Mouse (Mus musculus) heart, embryonic 13.5 days (tissue): ENCODE results near the gene Lrrc63. TPM values are rescaled to one million over a fixed set of nuclear protein-coding genes. Genes with fewer than 3 reads are reported as not detected.
A peak's percentile ranks its signal among the peaks of the same experiment; 100 is the strongest.

Source experiments
- ATAC-seq: fragments of 200-750 bp; cut with Nextera tagmentation; 2 replicates; pipeline ENCODE4 v1.8.0; 2017; ENCODE audit warnings: moderate TSS enrichment; ENCODE audit not compliant: insufficient number of reproducible peaks, low FRiP score, low TSS enrichment; ENCODE audit errors: extremely low read depth
- H3K27ac ChIP-seq: fragments of 300-500 bp; sonication (generic); replicated peaks from 2 replicates; pipeline ENCODE4 v1.5.1; 2015; ENCODE audit warnings: moderate library complexity, mild to moderate bottlenecking, inconsistent platforms
- H3K27me3 ChIP-seq: fragments of 300-500 bp; sonication (generic); replicated peaks from 2 replicates; pipeline ENCODE4 v1.6.1; 2015; ENCODE audit warnings: mild to moderate bottlenecking, inconsistent platforms
- H3K36me3 ChIP-seq: fragments of 300-500 bp; sonication (generic); 2 replicates; pipeline ENCODE4 v1.6.1; 2015; ENCODE audit warnings: mild to moderate bottlenecking, inconsistent platforms
- H3K4me1 ChIP-seq: fragments of 300-500 bp; sonication (generic); 2 replicates; pipeline ENCODE4 v1.6.1; 2015; ENCODE audit warnings: inconsistent platforms
- H3K4me2 ChIP-seq: fragments of 300-500 bp; sonication (generic); 2 replicates; pipeline ENCODE4 v1.6.1; 2015; ENCODE audit warnings: inconsistent platforms, mild to moderate bottlenecking, moderate library complexity
- H3K4me3 ChIP-seq: fragments of 300-500 bp; sonication (generic); 2 replicates; pipeline ENCODE4 v1.5.1; 2015; ENCODE audit warnings: moderate library complexity, mild to moderate bottlenecking, inconsistent platforms
- H3K9ac ChIP-seq: fragments of 300-500 bp; sonication (generic); 2 replicates; pipeline ENCODE4 v1.6.1; 2015; ENCODE audit warnings: inconsistent platforms, mild to moderate bottlenecking, moderate library complexity
- H3K9me3 ChIP-seq: fragments of 300-500 bp; sonication (generic); 2 replicates; pipeline ENCODE4 v1.6.1; 2016; ENCODE audit warnings: inconsistent platforms
- WGBS: fragments of 180-500 bp; shearing (Covaris S2); methylation state at CpG from one replicate; pipeline ENCODE4 v1.1.7; 2015; ENCODE audit warnings: mixed read lengths; 5-methylcytosine and 5-hydroxymethylcytosine counted together
- polyA plus RNA-seq: library from polyadenylated mRNA; unstranded; fragments of >200 nt; fragmentation: Nextera tagmentation; extraction: Ambion mirVana; gene quantifications from 2 replicates; pipeline ENCODE4 v1.2.1, GENCODE M21; 2015

Lrrc63 gene
- polyA plus RNA-seq = 0.11 TPM in 1 of 2 replicates, not detected in the other

- peaks cover 7% of the 10 kb centered on the region; the same call in 1 of the 2 replicates for H3K4me1 ChIP-seq
- peak; percentile 91 for ATAC-seq
- under 1% methylated on average over 42 of the region's 42 CpGs for WGBS
These were observed at the start of gene Lrrc63, which contains the start of gene Lcp1 for GRCm38 (mm10) chr14:75130501-75131318. TSS of gene Lrrc63 (minus strand) at chr14:75130881. TSS of gene Lcp1 (plus strand) at chr14:75131101.

DNA sequence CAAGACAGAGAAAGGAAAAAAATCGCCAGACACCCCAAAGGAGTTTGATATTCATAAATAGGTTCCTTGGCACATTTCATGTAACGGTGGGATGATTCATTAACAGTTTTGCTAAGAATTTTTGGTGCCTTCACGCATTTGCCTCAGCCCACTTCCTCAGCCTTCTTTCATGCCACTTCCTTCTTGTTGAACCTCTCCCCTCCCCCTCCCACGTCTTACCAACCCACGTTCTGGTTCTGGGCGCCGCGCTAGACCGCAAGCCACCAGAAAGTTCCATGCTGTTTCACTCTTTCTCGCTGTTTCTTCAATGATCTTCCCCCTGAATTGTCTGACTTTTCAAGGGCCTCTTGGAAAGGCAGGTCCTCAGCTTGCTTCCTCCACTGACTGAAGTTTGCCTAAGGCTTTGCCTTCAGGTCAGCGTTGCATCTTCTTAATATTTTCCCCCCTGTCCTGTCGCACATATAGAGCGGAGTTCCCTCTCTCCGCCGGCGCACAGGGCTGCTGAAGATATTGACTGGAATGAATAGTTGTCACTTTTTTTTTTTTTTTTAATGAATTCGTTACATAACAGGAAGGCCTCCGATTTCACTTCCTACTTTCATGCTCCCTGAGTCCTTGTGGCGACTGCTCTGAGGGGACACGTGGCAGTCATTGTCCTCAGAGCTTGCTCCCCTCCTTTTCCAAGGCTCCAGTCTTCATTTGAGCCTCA is 48.7 kb upstream of the Lrrc63 start:
- no peak for ATAC-seq
- H3K4me3 ChIP-seq = no peak overlapping the region
- H3K4me1 ChIP-seq = peaks cover 12% of the 10 kb centered on the region

More at GRCm38 (mm10) chr14:75130501-75131318, at the start of gene Lrrc63, which contains the start of gene Lcp1:
- Histone ChIP-seq H3K27me3 (peaks cover 13% of the 10 kb centered on the region), H3K36me3 (no peaks in the 10 kb centered on the region), H3K4me2 (peak within 1 kb of the TSS; percentile 95), H3K9ac (peak within 1 kb of the TSS; percentile 77), H3K4me3 (peak within 1 kb of the TSS; percentile 77), H3K27ac (peak within 1 kb of the TSS; percentile 63), H3K9me3 (no peaks in the 10 kb centered on the region)

DNA sequence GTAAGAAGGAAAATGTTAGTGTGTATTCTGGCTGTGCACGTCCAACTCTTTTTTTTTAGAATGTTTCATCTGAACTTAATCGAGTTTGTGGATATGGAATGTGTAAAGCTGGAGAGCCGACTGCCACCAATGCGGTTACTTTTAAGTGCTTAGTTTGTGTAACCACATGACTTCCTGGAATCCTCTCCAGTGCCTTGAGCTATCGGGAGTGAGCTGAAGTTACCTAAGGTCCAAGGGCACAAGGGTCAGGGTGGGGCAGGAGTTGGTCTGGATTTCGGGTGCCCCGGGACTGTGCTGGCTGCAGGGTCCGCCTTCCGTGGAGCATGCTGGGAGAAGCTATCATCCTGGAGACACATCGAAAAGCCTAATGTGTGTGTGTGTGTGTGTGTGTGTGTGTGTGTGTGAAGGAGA is 48.1 kb upstream of the Lrrc63 start:
- Histone ChIP-seq H3K9me3 (no peaks in the 10 kb centered on the region), H3K36me3 (no peaks in the 10 kb centered on the region), H3K9ac (no peak overlapping the region), H3K4me2 (peak overlapping the region; percentile 30; the same call in 1 of the 2 replicates), H3K4me3 (peak overlapping the region; percentile 13; the same call in 1 of the 2 replicates), H3K27ac (no peak overlapping the region), H3K4me1 (peaks cover 12% of the 10 kb centered on the region), H3K27me3 (no peaks in the 10 kb centered on the region)
- 54% methylated on average over 10 of the region's 10 CpGs for WGBS
- no peak for ATAC-seq

More for the DNA sequence above, 48.7 kb upstream of the Lrrc63 start:
- Histone ChIP-seq H3K27ac (no peak overlapping the region), H3K36me3 (no peaks in the 10 kb centered on the region), H3K4me2 (peak overlapping the region; percentile 30; the same call in 1 of the 2 replicates), H3K27me3 (no peaks in the 10 kb centered on the region), H3K9ac (no peak overlapping the region), H3K9me3 (no peaks in the 10 kb centered on the region)
- 79% methylated on average over 20 of the region's 20 CpGs for WGBS

- no peaks in the 10 kb centered on the region for H3K27me3 ChIP-seq
- H3K27ac ChIP-seq = no peak overlapping the region
- no peak for ATAC-seq
- 74% methylated on average over 14 of the region's 14 CpGs for WGBS
- no peaks in the 10 kb centered on the region for H3K36me3 ChIP-seq
- H3K4me3 ChIP-seq = peak overlapping the region; percentile 13
- H3K4me2 ChIP-seq = peak overlapping the region; percentile 30; the same call in 1 of the 2 replicates
- H3K9me3 ChIP-seq = no peaks in the 10 kb centered on the region
- H3K4me1 ChIP-seq = peaks cover 12% of the 10 kb centered on the region
- H3K9ac ChIP-seq = no peak overlapping the region
These were observed 47.7 kb upstream of the Lrrc63 start for GRCm38 (mm10) chr14:75178384-75178793.

GRCm38 (mm10) chr14:75177400-75177799 is 46.7 kb upstream of the Lrrc63 start:
- Histone ChIP-seq H3K4me3 (no peak overlapping the region), H3K9ac (no peak overlapping the region), H3K9me3 (no peaks in the 10 kb centered on the region), H3K36me3 (no peaks in the 10 kb centered on the region), H3K4me1 (peaks cover 12% of the 10 kb centered on the region), H3K4me2 (no peak overlapping the region), H3K27ac (no peak overlapping the region), H3K27me3 (no peaks in the 10 kb centered on the region)
- no peak for ATAC-seq
- WGBS = 67% methylated on average over 3 of the region's 3 CpGs

DNA sequence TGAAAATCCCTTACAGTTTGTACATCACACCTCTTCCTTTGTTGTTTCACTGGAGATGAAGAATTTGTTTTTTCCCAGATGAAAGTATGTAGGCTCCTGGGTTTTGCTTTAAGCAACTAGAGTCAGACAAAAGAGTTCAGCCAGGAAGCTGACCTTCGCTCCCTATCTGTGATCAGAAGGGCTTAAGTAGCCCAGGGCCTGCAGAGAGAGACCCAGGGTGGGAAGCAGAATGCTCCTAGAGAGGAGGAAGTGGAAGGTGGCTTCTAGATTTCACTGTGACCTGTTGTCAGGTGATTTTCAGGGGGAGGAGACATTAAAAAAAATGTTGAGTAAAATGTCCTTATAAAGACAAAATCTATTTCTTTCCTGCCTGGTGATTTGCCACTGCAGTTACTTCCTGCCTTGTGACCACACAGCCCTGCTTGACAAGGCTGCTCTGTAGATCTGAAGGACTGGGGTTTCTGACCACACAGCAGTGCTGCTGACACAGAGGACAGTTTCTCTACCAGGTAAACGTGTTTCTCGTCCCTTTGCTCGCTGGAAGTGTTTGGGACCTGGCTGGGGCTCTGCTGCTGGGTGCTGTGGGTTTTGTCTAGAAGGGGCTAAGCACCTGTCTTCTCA is 45.9 kb upstream of the Lrrc63 start:
- H3K9me3 ChIP-seq = no peaks in the 10 kb centered on the region
- no peak overlapping the region for H3K4me3 ChIP-seq
- peak overlapping the region; percentile 16 for H3K27ac ChIP-seq
- ATAC-seq = no peak; the same call in 1 of the 2 replicates
- H3K4me1 ChIP-seq = peaks cover 12% of the 10 kb centered on the region
- no peak overlapping the region for H3K9ac ChIP-seq
- no peak overlapping the region for H3K4me2 ChIP-seq
- no peaks in the 10 kb centered on the region for H3K27me3 ChIP-seq
- H3K36me3 ChIP-seq = no peaks in the 10 kb centered on the region
- WGBS = 50% methylated on average over 4 of the region's 4 CpGs

DNA sequence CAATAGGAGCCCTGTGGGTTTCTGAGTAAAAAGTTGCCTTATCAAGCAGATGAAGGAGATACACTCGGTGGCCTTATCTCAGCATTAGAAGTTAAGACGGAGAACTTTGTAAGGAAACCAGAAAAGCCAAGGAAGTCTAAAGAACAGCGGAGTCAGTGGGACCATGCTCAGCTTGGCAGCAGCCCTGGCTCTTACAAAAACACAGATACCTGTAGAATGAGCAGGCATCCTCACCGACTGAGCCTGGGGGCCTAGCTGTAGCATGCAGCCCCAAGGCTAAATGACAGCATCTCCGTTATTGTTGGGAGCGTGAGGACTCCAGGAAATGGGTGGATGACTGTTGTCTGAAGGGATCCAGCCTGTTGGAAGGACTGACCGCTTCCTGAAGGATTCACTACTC is 45.1 kb upstream of the Lrrc63 start:
- H3K27ac ChIP-seq = no peak overlapping the region
- no peaks in the 10 kb centered on the region for H3K9me3 ChIP-seq
- no peak overlapping the region for H3K4me2 ChIP-seq
- H3K4me3 ChIP-seq = no peak overlapping the region
- no peaks in the 10 kb centered on the region for H3K27me3 ChIP-seq
- peaks cover 17% of the 10 kb centered on the region for H3K4me1 ChIP-seq
- H3K36me3 ChIP-seq = no peaks in the 10 kb centered on the region
- H3K9ac ChIP-seq = no peak overlapping the region
- WGBS = 60% methylated on average over 7 of the region's 7 CpGs
- ATAC-seq = no peak

DNA sequence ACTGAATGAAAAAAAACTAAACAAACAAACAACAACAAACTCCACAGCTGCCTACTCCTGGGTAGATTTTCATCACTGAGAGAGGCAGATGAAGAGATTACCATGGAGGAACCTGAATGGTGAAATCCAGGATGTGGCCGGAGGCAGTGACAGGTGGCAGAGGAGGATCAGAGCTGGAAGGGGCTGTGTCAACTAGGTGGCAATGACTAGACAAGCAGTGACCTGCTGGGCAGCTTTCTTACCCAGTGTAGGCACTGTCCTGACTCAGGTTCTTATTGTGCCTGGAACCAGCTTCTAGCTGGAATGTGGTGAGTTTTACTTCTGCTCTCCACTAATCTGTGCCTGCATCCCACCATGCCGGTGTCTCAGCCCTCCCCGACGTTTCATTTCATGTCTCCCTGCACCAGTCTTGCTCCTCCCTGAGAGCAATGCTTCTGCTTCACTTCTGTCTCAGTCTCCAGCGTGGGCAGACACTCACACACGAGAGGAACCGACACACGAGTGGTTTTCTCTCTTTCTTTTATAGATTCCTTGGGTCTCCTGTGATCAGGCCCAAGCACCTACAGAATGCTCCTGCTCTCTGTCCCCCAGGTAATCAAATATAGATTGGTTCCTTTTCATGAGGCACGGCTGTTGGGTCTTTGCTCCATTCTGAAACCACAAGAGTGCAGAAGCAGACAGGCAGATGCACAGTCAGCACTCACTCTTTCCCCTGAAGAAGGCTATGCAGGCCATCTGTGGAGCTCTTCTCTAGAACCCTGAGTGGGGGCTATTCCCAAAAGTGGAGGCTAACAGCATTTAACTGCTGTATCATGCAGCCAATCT is 44.3 kb upstream of the Lrrc63 start:
- Histone ChIP-seq H3K9me3 (no peaks in the 10 kb centered on the region), H3K4me2 (no peak overlapping the region), H3K4me1 (peaks cover 26% of the 10 kb centered on the region), H3K27ac (no peak overlapping the region), H3K27me3 (no peaks in the 10 kb centered on the region), H3K4me3 (no peak overlapping the region), H3K36me3 (no peaks in the 10 kb centered on the region), H3K9ac (no peak overlapping the region)
- no peak for ATAC-seq
- 77% methylated on average over 9 of the region's 9 CpGs for WGBS

DNA sequence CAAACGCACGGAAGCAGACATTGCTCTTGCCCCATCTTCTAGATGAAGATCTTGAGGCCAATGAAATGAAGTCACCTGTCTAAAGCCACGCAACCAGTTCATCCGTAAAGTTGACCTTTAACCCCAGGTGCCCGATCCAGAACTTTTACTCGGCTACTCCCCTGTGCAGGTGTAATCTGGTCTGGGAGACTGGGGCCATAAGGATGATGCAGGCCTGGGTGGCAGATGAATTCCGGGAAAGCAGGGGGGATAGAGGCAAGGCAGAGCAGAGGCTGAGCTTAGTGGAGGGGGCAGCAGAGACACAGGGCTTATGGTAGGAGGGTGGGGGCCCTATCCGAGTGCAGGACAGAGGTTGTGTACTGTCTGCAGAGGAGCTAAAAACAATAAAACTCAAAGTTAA is 43.6 kb upstream of the Lrrc63 start:
- no peak for ATAC-seq

GRCm38 (mm10) chr14:75170546-75170945 is 39.9 kb upstream of the Lrrc63 start:
- WGBS = 33% methylated on average over 1 of the region's 1 CpGs
- H3K9ac ChIP-seq = no peak overlapping the region
- no peaks in the 10 kb centered on the region for H3K36me3 ChIP-seq
- H3K4me1 ChIP-seq = peaks cover 15% of the 10 kb centered on the region
- no peaks in the 10 kb centered on the region for H3K27me3 ChIP-seq
- ATAC-seq = no peak
- H3K4me3 ChIP-seq = no peak overlapping the region
- H3K27ac ChIP-seq = 0 out of 2 replicates have a peak overlapping the region, but pooled peaks have one; percentile 3
- no peak overlapping the region for H3K4me2 ChIP-seq
- H3K9me3 ChIP-seq = no peaks in the 10 kb centered on the region

More for the DNA sequence above, 43.6 kb upstream of the Lrrc63 start:
- no peaks in the 10 kb centered on the region for H3K36me3 ChIP-seq
- H3K9me3 ChIP-seq = no peaks in the 10 kb centered on the region
- H3K9ac ChIP-seq = no peak overlapping the region
- WGBS = 81% methylated on average over 8 of the region's 8 CpGs
- H3K27ac ChIP-seq = no peak overlapping the region
- H3K27me3 ChIP-seq = no peaks in the 10 kb centered on the region
- H3K4me3 ChIP-seq = no peak overlapping the region
- peaks cover 27% of the 10 kb centered on the region for H3K4me1 ChIP-seq
- H3K4me2 ChIP-seq = no peak overlapping the region
